Mouse (Mus musculus): ENCODE results near the gene Zfc3h1.

GRCm38 (mm10) chr10:115406393-115406792 is 21.6 kb downstream of the Zfc3h1 start:
- TF ChIP-seq CTCF (IDR thresholded peaks at IDR 0.05; ENCODE audit: extremely low read depth, insufficient read length, insufficient replicate concordance, low read depth, low read length) = peak; percentile 62; the same call in 1 of the 2 replicates
- no peak for TF ChIP-seq POLR2A (IDR thresholded peaks at IDR 0.05; ENCODE audit: low read depth, low read length)

All from small intestine, adult 2 months (tissue).